Mouse (Mus musculus) bone marrow macrophage, adult 2 months (primary cell): ENCODE data around the gene Dapl1.

Experiments used
- CTCF ChIP-seq: IDR thresholded peaks from 2 replicates; pipeline ENCODE4 v1.5.1; 2012; ENCODE audit warnings: low read depth, mild to moderate bottlenecking, low read length, moderate library complexity
- POLR2A ChIP-seq: IDR thresholded peaks from 2 replicates; pipeline ENCODE4 v1.6.1; 2012; ENCODE audit warnings: mild to moderate bottlenecking, low read depth, low read length, borderline replicate concordance

GRCm38 (mm10) chr2:59538031-59538430 lies 53.6 kb downstream of the Dapl1 start:
- no peak for TF ChIP-seq CTCF
- TF ChIP-seq POLR2A: no peak
